Mouse (Mus musculus) adrenal gland, adult (tissue): ENCODE results near the gene Gldc.

Experiments used
- DNase-seq, 2 experiments: peaks; one replicate each; pipeline ENCODE4 v3.0.0; 2022 to 2023; ENCODE audit warnings: low spot score in 1 of 2; ENCODE audit not compliant: inconsistent age in 2 of 2

The Gldc gene

DNA sequence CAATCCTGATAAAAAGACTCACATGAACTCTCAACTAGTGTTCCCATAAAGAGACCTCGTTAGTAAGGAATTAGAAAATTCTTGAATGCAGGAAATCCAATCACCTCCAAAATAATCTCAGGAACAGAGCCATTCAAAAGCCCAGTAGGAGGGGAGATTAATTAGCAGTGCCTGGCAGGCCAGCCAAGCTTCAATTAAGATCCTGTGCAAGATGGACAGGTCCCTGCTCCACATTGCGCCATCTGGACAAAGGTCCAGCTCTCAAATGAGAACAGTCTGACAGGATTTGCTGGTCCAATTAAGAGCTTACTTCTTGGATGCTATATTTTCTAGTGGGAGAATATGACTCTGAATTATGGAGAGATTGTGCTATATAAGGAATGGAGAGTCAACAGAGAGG, 15.2 kb downstream of the Gldc start:
- no peak for DNase-seq

DNA sequence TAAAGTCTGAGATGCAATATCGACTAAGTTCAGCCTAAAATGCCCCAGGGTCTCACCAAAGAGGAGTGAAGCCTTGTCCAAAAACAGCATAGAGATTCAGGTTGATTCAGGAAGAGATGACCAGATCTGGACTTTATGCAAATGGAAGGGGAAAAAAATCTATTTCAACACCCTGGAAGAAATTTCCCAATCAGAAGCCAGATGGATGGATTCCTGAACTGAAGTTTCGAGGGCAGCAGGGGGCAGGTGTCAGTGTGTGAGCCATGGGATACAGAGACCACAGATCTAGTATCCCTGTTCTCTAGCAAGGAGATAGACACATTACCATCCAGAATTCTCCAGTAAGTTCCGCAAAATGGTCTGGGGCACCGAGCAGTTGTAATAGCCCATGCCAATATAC, 17.0 kb downstream of the Gldc start:
- DNase-seq: no peak

DNA sequence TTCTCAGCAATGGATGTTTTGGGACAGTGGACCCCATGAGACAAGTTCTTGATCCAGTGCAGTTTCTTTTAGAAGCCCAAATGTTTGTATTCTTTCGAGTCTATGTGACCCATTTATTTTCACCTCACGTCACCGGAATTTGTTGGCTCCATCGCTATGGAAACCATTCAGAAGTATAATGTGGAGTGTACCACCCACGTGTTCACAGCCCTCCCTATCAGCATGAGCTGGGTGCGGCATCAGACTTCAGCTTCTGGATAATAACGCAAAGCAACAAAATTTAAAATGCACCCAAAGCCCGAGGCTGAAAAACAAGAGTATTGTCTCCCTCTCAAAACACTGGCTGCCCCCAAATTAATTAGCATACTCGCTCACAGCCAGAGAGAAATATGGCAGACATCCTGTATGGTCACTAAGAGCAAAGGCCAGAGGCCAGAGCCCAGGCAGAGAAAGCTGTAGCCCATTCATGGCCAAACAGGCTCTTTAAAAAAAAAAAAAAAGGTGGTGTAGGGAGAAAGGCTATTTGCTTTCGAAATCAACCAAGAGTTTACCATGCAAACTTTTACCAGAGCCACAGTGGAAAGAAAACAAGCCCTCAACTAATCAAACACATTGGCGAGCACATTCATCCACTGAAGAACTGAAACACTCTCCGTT, 18.1 kb downstream of the Gldc start:
- no peak for DNase-seq

DNA sequence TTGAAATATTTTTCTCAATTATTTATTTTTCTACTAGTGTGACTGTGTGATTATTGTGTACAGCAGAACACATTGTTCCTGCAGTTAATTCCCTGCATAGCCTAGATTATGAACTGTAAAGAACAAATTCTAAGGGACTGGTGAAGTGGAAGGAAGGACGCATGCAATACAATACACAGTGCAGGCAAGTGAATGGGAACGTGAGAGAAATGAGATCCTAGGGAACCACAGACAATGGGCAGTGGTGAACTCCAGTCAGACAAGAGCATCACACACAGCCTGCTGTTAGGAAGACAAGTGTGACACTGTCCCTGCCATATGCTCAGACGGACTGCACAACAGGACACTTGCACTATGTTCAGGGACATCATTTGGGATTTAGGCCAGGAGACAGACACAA, 21.5 kb downstream of the Gldc start:
- DNase-seq: no peak

DNA sequence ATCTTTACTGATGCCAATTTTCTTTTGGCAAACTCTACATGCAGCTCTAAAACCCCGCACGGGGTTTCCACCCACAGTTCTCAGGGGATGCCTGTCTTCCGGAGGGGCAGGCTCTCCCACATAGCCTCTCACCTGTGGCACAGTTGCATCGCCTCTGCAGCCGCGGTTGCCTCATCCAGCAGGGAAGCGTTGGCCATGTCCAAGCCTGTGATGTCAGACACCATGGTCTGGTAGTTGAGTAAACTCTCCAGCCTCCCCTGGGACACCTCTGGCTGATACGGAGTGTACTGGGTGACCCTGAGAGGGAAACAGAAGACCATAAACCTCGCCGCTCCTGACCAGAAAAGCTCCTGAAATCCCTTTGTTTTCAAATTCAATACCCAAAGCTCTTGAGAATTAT, 23.9 kb downstream of the Gldc start:
- peak in 1 of 2 experiments; percentile 47 for DNase-seq

DNA sequence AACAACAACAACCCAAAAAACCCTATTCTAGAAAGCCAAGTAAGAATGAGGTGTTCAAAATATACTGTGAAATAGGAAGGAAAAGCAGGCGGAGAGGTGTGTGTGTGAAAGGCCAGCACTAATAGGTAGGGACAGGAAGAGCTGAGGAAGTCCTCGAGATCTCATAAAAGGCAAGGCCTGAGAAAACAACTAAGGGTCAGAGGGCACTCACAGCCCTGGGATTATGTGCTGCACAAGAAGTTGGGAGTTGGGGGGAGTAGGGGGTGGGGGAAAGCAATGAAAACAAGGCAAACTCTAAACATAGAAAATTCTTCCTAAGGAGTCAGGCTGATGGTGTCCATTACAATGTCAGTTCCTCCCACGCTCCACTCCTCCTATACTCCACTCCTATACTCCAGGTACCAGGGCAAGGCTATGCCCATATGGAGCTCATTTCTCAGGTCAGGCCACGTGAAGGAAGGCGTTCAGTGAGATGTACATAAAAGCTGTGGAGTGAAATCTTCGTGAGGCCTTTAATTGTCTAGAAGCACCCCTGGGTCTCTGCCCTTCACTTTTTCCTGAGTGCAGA, 25.9 kb downstream of the Gldc start:
- DNase-seq: no peak

DNA sequence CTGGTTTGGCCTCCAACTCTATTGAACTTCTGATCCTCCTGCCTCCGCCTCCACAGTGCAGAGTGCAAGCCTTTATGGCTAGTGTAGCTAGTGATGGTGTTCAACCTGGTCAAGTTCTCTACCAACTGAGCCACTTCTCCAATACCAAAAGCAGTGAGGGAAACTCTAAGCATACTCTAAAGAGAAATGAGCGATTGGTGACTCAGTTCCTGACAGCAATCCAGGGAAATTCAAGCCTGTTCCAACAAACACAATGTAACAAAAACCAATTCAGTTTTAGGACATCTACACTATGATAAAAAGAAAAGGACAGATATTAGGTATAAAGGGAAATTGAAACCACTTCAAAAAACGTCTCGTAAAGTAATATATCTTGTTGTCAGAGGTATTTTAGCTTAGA, 27.9 kb downstream of the Gldc start:
- no peak for DNase-seq

DNA sequence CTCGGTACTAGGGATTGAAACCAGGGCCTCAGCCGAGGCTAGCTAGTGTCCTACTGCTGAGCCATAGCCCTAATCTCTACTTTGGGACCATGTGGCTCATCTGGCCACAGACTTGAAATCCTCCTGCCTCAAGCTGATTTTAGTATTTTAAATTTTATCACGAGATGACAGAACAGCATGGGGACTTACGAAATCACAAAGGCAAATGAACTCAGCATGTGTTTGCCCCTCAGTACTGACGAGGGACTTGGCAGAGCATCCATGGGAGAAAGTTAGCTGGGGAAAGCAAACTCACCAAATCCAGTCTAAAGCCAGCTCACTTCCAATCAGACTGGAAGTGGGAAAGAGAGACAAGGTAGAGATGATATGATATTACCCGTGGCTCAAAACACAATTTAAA, 28.5 kb downstream of the Gldc start:
- DNase-seq: no peak

DNA sequence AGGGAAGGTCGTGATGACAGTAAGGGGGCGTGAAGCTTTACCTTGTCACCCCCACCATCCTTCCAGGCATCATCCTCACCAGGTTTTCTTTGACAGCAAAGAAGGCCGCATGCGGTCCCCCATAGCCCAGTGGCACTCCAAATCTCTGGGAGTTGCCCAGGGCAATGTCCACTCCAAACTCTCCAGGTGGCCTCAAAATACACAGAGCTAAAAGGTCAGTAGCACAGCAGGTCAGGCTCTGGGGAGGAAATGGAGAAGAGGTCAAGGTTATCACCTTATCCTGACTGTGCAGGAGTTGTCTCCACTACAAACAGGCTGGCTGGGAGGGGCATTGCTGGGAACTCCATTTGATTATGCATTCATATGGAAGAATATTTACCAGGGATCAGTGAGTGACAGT, 30.1 kb downstream of the Gldc start:
- no peak for DNase-seq

DNA sequence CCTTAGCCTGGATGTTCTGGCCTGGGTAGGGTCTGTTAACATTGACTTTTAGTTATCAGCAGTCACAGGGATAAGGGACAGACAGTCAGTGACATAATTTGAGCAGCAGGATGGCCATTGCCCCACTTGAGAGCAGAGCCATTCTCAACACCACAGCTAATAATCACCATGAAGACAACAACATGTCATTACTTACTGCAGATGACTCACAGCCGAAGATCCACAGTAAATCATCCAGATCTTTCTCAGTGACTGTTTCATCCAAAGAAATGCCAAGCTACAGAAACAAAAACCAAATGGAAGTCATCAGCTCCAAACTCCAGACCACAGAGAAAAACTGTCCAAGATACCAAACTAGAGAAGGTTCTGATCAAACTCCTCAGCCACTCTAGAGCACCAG, 38.9 kb downstream of the Gldc start:
- peak in 1 of 2 experiments; percentile 58 for DNase-seq

DNA sequence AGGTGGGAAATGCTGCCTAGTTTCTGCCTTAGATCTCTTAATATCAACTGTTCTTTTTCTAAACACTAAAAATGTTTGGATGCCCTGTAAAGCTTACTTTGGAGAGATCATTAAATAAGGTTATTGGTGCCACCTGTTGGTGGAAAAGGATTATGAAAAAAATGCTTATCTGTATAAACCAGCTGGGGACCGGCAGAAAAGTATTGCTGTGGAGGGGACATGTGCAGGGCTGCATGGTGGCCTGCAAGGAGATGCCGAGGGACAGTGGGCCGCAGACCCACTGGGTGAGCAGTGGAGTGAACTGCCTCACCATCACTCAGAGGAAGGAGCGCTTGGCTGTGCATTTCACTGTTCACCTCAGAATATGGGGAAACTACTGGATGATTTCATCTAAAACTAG, 47.1 kb downstream of the Gldc start:
- peak in 1 of 2 experiments; percentile 68 for DNase-seq

DNA sequence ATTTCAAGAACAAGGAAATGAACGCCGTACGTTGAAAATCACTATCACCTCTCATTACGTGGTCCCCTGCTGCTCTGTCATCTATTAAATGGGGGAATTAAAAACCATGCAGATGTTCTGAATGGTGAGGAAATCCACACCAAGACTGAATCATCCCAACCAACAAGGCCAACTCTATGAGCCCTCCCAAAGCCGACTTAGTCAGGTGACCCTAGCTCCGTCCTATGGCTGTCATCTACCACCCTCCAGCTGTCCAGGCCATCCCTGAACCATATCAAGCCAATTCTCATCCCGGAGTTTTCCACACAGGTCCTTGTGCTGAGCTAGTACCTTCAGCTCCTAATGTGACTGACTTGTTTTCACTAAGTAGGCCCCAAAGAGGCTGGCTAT, 49.6 kb downstream of the Gldc start:
- DNase-seq: no peak

DNA sequence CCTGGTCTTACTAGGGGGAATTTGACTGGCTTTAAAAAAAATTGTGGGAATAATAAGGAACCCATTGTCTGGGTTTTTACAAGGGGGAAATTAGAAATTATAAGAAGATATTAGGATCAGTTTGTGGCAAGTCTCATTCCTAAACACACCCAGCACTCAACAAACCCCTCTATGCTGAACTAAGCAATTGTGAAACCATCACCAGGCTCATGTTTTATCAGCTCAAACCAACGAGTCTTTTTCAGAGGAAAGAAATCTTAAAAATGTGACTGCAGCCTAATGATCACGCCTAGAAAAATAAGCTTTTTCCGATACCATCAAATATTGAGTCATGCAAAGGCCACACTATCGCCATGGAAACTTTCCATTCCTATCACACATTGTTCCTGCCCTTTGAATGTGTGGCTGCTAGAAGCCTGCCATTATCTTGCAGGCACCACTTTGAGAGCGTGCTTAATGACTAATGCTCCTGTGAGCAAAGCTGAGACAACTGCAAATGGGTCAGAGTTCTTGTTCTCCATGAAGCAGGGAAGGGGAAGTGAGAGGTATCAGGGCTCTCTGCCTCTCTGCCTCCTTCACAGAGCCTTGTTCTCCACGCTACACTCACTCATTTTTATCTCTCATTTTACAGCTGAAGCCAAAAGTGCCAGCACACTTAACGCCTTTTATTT, 50.1 kb downstream of the Gldc start:
- DNase-seq: peak in 1 of 2 experiments; percentile 30

DNA sequence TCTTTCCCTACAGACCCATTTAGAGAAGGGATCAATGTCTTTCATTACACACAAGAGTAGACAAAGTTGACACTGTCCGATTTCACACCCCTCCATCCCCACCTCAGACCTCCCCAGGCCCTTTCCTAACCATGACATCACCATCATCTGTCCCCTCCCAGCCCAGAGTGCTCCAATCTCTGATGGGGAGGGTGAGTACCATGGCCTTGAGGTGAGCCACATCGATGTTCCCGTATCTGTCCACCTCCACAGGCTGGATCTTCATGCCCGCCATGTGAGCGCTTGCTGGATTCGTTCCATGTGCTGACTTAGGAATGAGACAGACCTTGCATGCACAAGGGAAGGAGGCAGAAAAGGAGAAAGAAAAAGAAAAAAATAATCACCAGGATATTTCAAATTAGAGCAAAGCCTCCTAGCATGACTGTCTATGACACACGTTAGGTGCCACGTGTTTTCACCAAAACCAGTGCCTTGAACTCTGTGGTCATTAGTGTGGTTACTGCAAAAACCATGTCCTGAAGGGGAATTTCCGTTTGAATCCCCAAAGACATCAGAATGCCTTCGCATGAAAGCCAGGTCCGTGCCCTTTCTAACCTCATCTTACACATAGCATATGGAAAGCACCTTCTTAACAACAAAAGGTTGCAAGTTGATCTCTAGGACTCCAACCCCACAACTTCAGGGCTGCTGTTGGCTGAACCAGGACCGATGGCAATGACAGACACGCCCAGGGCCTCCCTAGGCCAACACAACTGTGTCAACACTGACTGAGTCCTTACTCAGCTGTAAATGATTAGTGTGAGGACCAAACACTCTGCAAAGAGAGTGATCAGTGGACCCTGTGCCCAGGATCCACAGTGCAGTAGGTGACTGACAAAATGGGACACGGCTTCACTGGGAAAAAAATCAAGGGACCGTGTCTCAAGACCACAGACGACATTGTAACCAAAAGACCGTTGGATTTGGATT, 56.6 kb downstream of the Gldc start:
- DNase-seq: peak in 1 of 2 experiments; percentile 15

DNA sequence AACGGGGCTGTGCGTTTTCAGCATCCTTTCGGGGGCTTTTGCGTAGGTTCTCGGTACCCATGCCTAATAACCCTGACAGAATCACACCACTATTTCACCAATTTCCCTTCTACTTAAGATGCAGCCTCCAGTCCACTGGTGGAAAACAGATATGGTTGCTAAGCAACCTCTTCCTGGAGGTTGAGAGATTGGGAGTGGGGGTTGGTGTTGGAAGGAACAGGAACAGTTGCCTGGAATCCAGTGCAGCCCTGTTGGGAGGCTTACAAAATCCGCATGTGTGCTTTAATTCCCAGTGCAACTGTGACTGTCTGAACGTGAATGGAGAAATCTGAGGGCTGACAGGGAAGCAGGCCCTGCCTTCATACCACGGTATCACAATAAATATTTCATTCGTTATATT, 57.5 kb downstream of the Gldc start:
- peak in 1 of 2 experiments; percentile 19 for DNase-seq

DNA sequence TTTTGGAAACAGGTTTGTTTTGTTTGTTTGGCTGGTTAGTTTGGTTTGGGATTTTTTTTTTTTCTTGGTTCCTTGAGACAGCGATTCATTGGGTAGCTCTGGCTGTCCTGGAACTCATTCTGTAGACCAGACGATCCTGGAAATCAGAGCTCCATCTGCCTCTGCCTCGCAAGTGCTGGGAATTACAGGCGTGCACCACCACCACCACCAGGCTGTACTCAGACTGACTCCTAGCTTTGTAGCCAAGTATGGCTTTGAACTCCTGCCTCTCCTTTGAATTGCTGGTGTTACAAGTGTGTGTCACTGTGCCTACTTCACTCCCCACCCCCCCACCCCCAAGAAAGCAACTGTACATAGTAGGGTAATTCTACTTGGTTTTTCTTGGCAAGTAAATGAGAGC, 58.0 kb downstream of the Gldc start:
- DNase-seq: no peak

DNA sequence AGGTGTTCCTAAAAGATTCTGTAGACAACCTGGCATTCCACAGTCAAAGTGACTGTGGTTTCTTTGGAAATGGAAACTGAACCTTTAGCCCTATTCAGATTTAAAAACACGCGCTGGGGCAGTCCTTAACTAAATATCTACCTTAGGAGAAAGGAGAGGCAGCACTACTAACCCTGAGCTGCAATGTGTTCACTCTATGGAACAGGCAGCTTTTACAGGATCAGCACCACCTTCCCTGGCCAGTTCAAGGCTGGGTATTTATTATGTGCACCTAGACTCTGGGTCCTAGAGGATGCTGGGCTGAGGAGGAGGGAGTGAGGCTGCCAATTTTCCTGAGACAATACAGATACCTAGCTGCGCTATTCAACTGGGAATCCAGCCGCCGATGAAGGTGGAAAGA, 59.6 kb downstream of the Gldc start:
- DNase-seq: no peak

DNA sequence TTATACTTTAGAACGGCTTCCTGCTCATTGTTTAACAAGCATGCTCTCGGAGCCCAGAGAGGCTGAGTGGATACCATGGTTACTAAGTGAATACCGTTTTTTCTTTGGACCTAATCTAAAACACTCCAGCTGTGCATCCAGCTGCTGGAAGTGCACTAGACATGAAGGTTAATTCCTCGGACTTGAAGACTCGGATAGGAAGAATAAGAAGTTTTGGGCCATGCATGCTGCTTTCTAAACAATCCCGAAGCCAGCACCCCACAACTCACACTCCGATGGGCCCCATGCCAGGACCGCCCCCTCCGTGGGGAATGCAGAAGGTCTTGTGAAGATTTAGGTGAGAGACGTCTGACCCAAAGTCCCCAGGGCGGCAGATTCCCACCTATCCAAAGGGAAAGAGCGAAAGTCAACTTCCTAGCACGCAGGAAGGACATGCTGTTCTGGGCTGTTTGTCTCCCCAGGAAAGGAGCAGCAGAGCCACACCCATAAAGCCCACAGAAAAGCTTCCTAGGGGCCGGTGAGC, 60.2 kb downstream of the Gldc start:
- DNase-seq: peak in 1 of 2 experiments; percentile 40

DNA sequence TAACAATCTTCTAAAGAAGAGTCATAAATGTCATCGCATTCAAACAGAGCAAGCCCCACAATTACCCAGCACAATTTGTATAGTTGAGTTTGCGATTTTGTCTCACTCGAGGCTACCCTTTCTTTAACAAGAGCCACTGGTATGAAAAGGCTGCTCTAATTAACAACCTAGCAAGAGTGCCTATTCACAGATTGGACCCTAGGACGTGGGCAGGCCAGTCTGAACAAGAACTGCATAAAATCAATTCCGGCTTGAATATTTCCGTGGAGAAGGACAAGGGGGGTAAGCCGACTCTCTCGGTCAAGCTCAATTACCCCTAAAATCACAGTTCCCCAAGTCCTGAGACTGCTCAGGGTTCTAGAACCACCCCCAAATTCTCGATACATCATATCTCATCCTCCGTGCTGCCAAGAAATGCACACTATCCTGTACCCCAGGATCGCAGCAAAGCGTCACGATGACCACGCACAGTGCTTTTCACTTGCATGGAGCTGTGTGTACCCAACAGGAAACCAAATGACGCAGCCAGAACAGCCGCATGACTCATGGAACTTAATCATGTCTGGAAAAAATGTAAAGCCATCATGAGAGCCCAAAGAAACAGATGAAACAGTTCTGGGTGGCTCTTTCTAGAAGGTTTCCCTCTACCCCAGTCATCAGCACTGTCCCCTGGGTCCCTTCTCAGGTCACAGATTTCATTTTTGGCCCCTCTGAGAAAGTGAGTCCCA, 62.1 kb downstream of the Gldc start:
- no peak for DNase-seq

DNA sequence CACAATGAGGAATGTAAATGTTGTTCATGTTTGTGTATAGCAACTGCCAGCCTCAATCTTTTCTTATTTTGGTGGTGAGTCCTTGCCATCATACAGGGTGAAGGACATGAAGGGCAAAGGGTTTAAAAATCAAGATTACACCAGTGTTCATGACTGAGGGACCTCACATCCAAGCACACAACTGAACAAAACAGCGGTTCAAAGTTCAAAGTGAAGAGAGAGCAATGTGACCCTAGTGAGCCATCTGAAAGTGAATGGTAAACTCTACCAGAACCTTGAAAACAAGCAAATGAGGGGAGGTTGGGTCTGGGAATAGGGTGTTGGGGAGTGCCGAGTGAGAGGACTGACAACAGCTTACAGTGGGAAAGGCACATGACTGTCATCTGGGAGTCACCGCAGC, 63.8 kb downstream of the Gldc start:
- no peak for DNase-seq

DNA sequence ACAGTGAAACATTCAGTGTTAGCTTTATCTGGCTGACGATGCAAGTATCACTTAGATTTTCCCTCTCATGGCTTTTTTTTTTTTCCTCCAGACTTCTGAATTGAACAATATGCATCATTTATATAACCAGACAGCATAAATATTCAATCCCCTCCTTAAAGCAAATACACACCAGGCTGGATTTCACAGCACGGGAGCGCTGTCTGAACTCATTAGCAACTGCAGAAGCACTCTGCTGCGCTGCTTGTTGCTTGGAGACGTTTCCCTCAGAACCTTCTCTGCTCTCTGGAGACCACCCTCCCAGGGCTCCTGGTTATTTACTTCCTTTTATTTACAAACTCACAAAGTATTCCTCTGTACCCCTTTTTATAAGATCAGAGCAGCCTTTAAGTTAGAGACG, 66.1 kb downstream of the Gldc start:
- no peak for DNase-seq
